Mouse (Mus musculus): Measurements from ENCODE around the gene Siglec1. TPM values are rescaled to one million over a fixed set of nuclear protein-coding genes. Genes with fewer than 3 reads are reported as not detected.

Siglec1 gene
- polyA plus RNA-seq, 1 experiment from 2014 or later: 0.61 TPM

- H3K4me1 ChIP-seq: peaks cover 6% of the 10 kb centered on the region
- no peaks in the 10 kb centered on the region for H3K36me3 ChIP-seq
- no peaks in the 10 kb centered on the region for H3K27me3 ChIP-seq
- ATAC-seq (ENCODE audit: insufficient number of reproducible peaks, low FRiP score, low TSS enrichment, low read depth): no peak
- no peak overlapping the region for H3K9ac ChIP-seq
- no peak overlapping the region for H3K4me3 ChIP-seq
- H3K9me3 ChIP-seq: no peaks in the 10 kb centered on the region
- WGBS: 0% methylated on average over 1 of the region's 1 CpGs
- no peak overlapping the region for H3K27ac ChIP-seq
- no peak overlapping the region for H3K4me2 ChIP-seq
Measured at GRCm38 (mm10) chr2:131094823-131095222, 8.3 kb upstream of the Siglec1 start.

GRCm38 (mm10) chr2:131093577-131093976, 7.0 kb upstream of the Siglec1 start:
- H3K9me3 ChIP-seq: no peaks in the 10 kb centered on the region

GRCm38 (mm10) chr2:131090852-131091251, 4.3 kb upstream of the Siglec1 start:
- Histone ChIP-seq H3K4me3 (no peak overlapping the region), H3K27me3 (no peaks in the 10 kb centered on the region), H3K4me2 (no peak overlapping the region), H3K4me1 (peaks cover 5% of the 10 kb centered on the region; the same call in 1 of the 2 replicates), H3K9ac (no peak overlapping the region), H3K27ac (no peak overlapping the region), H3K9me3 (no peaks in the 10 kb centered on the region), H3K36me3 (no peaks in the 10 kb centered on the region)
- ATAC-seq (ENCODE audit: insufficient number of reproducible peaks, low FRiP score, low TSS enrichment, low read depth): no peak
- 69% methylated on average over 3 of the region's 3 CpGs for WGBS

More at GRCm38 (mm10) chr2:131093577-131093976, 7.0 kb upstream of the Siglec1 start:
- Histone ChIP-seq H3K4me3 (no peak overlapping the region), H3K4me2 (no peak overlapping the region), H3K27ac (no peak overlapping the region), H3K4me1 (peaks cover 8% of the 10 kb centered on the region), H3K36me3 (no peaks in the 10 kb centered on the region), H3K27me3 (no peaks in the 10 kb centered on the region), H3K9ac (no peak overlapping the region)
- ATAC-seq (ENCODE audit: insufficient number of reproducible peaks, low FRiP score, low TSS enrichment, low read depth): no peak
- WGBS: 77% methylated on average over 5 of the region's 5 CpGs

- Histone ChIP-seq H3K36me3 (no peaks in the 10 kb centered on the region), H3K9me3 (no peaks in the 10 kb centered on the region), H3K4me3 (no peak overlapping the region), H3K9ac (no peak overlapping the region), H3K4me1 (0 out of 2 replicates have a peak, but pooled peaks cover 3% of the 10 kb centered on the region), H3K4me2 (no peak overlapping the region), H3K27me3 (no peaks in the 10 kb centered on the region), H3K27ac (no peak overlapping the region)
- ATAC-seq (ENCODE audit: insufficient number of reproducible peaks, low FRiP score, low TSS enrichment, low read depth): no peak
- 73% methylated on average over 1 of the region's 1 CpGs for WGBS
Measured at GRCm38 (mm10) chr2:131089634-131090033, 3.1 kb upstream of the Siglec1 start.

GRCm38 (mm10) chr2:131088581-131088980, 2.0 kb upstream of the Siglec1 start:
- Histone ChIP-seq H3K9me3 (no peaks in the 10 kb centered on the region), H3K4me1 (0 out of 2 replicates have a peak, but pooled peaks cover 3% of the 10 kb centered on the region), H3K4me2 (no peak overlapping the region), H3K36me3 (no peaks in the 10 kb centered on the region), H3K4me3 (no peak overlapping the region), H3K27ac (no peak overlapping the region), H3K9ac (no peak overlapping the region), H3K27me3 (no peaks in the 10 kb centered on the region)
- no peak for ATAC-seq (ENCODE audit: insufficient number of reproducible peaks, low FRiP score, low TSS enrichment, low read depth)
- WGBS: 70% methylated on average over 4 of the region's 4 CpGs

- Histone ChIP-seq H3K27me3 (no peaks in the 10 kb centered on the region), H3K4me1 (0 out of 2 replicates have a peak, but pooled peaks cover 3% of the 10 kb centered on the region), H3K4me2 (no peak overlapping the region), H3K9me3 (no peaks in the 10 kb centered on the region), H3K4me3 (no peak overlapping the region), H3K9ac (no peak overlapping the region), H3K27ac (no peak overlapping the region), H3K36me3 (no peaks in the 10 kb centered on the region)
- WGBS: 78% methylated on average over 4 of the region's 4 CpGs
- ATAC-seq (ENCODE audit: insufficient number of reproducible peaks, low FRiP score, low TSS enrichment, low read depth): no peak
Measured at GRCm38 (mm10) chr2:131084206-131084605, 2.4 kb downstream of the Siglec1 start.

- WGBS: 80% methylated on average over 5 of the region's 5 CpGs
- Histone ChIP-seq H3K27me3 (no peaks in the 10 kb centered on the region), H3K36me3 (no peaks in the 10 kb centered on the region), H3K4me1 (0 out of 2 replicates have a peak, but pooled peaks cover 3% of the 10 kb centered on the region), H3K9ac (no peak overlapping the region), H3K9me3 (no peaks in the 10 kb centered on the region), H3K27ac (no peak overlapping the region), H3K4me2 (no peak overlapping the region), H3K4me3 (no peak overlapping the region)
- ATAC-seq (ENCODE audit: insufficient number of reproducible peaks, low FRiP score, low TSS enrichment, low read depth): no peak
Measured at GRCm38 (mm10) chr2:131080507-131080906, 6.1 kb downstream of the Siglec1 start.

GRCm38 (mm10) chr2:131072536-131072935, 14.0 kb downstream of the Siglec1 start:
- Histone ChIP-seq H3K36me3 (no peaks in the 10 kb centered on the region), H3K27ac (no peak overlapping the region), H3K4me2 (no peak overlapping the region), H3K9me3 (no peaks in the 10 kb centered on the region), H3K4me3 (no peak overlapping the region), H3K4me1 (peaks cover 8% of the 10 kb centered on the region; the same call in 1 of the 2 replicates), H3K9ac (no peak overlapping the region), H3K27me3 (no peaks in the 10 kb centered on the region; the same call in none of the 2 replicates)
- no peak for ATAC-seq (ENCODE audit: insufficient number of reproducible peaks, low FRiP score, low TSS enrichment, low read depth)
- 85% methylated on average over 10 of the region's 10 CpGs for WGBS

GRCm38 (mm10) chr2:131067481-131067880, 19.1 kb downstream of the Siglec1 start:
- Histone ChIP-seq H3K36me3 (no peaks in the 10 kb centered on the region), H3K27ac (peak overlapping the region; percentile 76), H3K9me3 (no peaks in the 10 kb centered on the region), H3K4me2 (no peak overlapping the region), H3K27me3 (peaks cover 19% of the 10 kb centered on the region), H3K4me3 (no peak overlapping the region), H3K4me1 (peaks cover 24% of the 10 kb centered on the region), H3K9ac (no peak overlapping the region)
- no peak for ATAC-seq (ENCODE audit: insufficient number of reproducible peaks, low FRiP score, low TSS enrichment, low read depth)
- 42% methylated on average over 6 of the region's 6 CpGs for WGBS

- Histone ChIP-seq H3K9me3 (no peaks in the 10 kb centered on the region), H3K27me3 (peaks cover 22% of the 10 kb centered on the region), H3K27ac (no peak overlapping the region), H3K4me2 (no peak overlapping the region), H3K36me3 (no peaks in the 10 kb centered on the region), H3K9ac (no peak overlapping the region), H3K4me3 (no peak overlapping the region), H3K4me1 (peaks cover 36% of the 10 kb centered on the region)
- ATAC-seq (ENCODE audit: insufficient number of reproducible peaks, low FRiP score, low TSS enrichment, low read depth): no peak
- 59% methylated on average over 9 of the region's 9 CpGs for WGBS
Measured at GRCm38 (mm10) chr2:131066342-131066741, 20.2 kb downstream of the Siglec1 start.

GRCm38 (mm10) chr2:131063404-131063864, 23.1 kb downstream of the Siglec1 start, which contains the start of gene Adam33:
Gene Adam33, minus strand, starts transcription at chr2:131063814.
- Histone ChIP-seq H3K4me1 (peaks cover 60% of the 10 kb centered on the region), H3K9ac (peak within 1 kb of the TSS; percentile 33; the same call in 1 of the 2 replicates), H3K4me3 (peak within 1 kb of the TSS; percentile 38), H3K4me2 (peak within 1 kb of the TSS; percentile 67), H3K27me3 (peaks cover 22% of the 10 kb centered on the region; the same call in 1 of the 2 replicates), H3K27ac (peak within 1 kb of the TSS; percentile 87; the same call in 1 of the 2 replicates), H3K36me3 (no peaks in the 10 kb centered on the region), H3K9me3 (no peaks in the 10 kb centered on the region)
- no peak for ATAC-seq (ENCODE audit: insufficient number of reproducible peaks, low FRiP score, low TSS enrichment, low read depth)
- WGBS: 2% methylated on average over 26 of the region's 27 CpGs

- no peak for ATAC-seq (ENCODE audit: insufficient number of reproducible peaks, low FRiP score, low TSS enrichment, low read depth)
- WGBS: 48% methylated on average over 5 of the region's 5 CpGs
- H3K27me3 ChIP-seq: peaks cover 24% of the 10 kb centered on the region
- peak overlapping the region; percentile 11; the same call in 1 of the 2 replicates for H3K4me3 ChIP-seq
- peak overlapping the region; percentile 67 for H3K4me2 ChIP-seq
- H3K9ac ChIP-seq: no peak overlapping the region
- H3K36me3 ChIP-seq: 0 out of 2 replicates have a peak, but pooled peaks cover 3% of the 10 kb centered on the region
- no peaks in the 10 kb centered on the region for H3K9me3 ChIP-seq
- H3K4me1 ChIP-seq: peaks cover 56% of the 10 kb centered on the region
- H3K27ac ChIP-seq: peak overlapping the region; percentile 87
Measured at GRCm38 (mm10) chr2:131061607-131062006, 25.0 kb downstream of the Siglec1 start.

Measured in limb, embryonic 15.5 days (tissue).